Mouse (Mus musculus) urinary bladder, postnatal 10 days (tissue): ENCODE results near the gene Slc35f4.
"Not testable (repeated sequence)": the region's sequence is repeated elsewhere in the genome, so short reads cannot be mapped to it uniquely, and the experiment has no call there.

Experiments used
- DNase-seq: peaks from one replicate; pipeline ENCODE4 v3.0.0; 2022; ENCODE audit warnings: low spot score

Gene Slc35f4

DNA sequence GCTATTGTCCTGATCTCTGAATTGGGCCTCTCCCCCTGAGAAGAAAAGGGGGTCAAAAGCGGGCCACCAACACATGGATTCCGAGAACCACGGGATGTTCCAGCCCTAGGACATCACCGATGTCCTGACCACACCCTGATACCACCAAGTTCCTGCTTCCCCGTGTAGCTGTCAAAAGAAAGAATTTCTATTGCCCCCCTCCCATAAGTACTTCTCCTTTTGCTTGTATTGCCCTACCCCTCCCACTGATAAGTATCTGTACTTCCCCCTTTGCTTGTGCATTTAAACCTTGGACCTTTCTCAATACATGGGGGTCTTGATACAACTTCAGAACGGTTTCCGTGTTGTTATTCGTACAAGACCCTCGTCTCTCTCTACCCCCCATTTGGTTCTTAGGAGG, 247.4 kb downstream of the Slc35f4 start:
- DNase-seq = not testable (repeated sequence)

DNA sequence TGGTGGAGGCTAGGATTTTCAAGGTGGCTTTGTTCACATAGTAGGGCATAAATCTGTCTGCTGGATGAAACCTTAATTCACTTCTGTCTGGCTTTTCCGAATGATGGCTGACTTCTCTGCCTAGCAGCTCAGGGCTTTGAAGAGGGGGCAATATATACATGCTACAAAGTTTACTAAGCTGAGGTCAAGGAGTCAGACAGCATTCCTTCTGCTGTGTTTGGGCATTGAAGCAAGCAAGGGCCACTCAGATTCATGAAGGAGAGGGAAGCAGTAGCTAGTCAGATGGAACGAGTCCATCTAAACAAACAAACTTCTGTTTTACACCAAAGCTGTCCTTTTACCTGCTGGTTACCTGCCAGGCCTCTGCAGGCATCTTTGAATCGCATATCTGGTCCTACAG, 248.2 kb downstream of the Slc35f4 start:
- no peak for DNase-seq

DNA sequence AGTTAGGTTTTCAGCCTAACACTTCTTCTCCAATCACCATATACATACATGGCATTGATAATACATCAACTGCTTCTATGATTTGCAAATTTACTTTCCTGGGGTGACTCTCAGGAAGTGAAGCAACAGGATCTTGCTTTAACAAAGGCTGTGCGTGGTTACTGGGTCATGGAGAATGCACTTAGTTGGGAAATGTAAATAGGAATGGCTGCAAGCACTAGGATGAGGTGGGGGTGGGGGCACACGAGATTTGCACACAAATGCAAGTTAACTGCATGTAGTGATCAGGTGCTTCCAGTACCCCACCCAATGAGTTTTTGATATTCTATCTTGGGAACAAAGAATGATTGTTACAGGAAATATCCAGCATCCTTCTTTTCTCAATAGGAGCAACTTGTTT, 250.5 kb downstream of the Slc35f4 start:
- no peak for DNase-seq

DNA sequence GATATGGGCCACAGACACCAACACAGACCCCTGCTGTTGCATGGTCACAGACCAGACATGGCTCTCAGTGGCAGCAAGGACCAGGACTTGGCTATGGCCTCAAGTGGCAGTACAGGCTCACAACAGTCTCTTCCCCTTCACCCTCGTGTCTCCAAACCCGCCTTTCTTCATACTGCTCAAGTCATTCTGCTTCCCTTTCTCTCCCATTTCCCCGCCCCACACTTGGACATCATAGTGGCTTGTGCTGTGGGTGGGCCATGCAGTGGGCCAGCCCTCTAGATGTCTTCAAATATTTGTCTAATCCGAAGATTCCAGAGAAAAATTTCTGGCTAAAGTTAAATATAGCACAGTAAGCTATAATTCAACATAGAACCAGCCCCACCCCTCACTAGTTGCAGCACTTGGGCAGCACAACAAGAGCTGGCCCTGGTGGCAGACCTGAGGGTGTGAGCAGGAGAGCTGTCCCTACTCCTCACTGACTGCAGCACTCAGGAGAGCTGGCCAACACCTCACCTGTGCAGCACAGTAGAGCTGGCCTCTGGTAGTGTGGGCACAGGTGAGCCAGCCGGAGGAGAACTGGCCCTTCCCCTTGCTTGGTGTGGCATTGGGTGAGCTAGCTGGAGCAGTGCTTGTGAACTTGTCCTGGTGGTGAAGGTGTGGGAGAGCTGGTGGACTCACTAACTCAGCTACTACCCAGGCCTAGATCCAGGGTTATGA, 260.4 kb downstream of the Slc35f4 start:
- no peak for DNase-seq
